Mouse (Mus musculus) olfactory bulb, adult 2 months (tissue): ENCODE data around the gene Sprr2a3. TPM values are rescaled to one million over a fixed set of nuclear protein-coding genes. Genes with fewer than 3 reads are reported as not detected.
"Not testable (repeated sequence)": the region's sequence is repeated elsewhere in the genome, so short reads cannot be mapped to it uniquely, and the experiment has no call there.

Experiments
- H3K27ac ChIP-seq: fragments of 200-500 bp; 2 replicates; pipeline ENCODE4 v1.5.1; 2012; ENCODE audit warnings: low read depth, low read length; ENCODE audit not compliant: insufficient read depth
- H3K4me1 ChIP-seq: fragments of 200-500 bp; 2 replicates; pipeline ENCODE4 v1.6.1; 2012; ENCODE audit warnings: low read length; ENCODE audit not compliant: control insufficient read depth, insufficient read depth
- H3K4me3 ChIP-seq: fragments of 200-500 bp; 2 replicates; pipeline ENCODE4 v1.5.1; 2012; ENCODE audit warnings: mild to moderate bottlenecking, low read depth, low read length, moderate library complexity; ENCODE audit not compliant: insufficient read depth
- CTCF ChIP-seq: fragments of 200-500 bp; IDR thresholded peaks from 2 replicates; pipeline ENCODE4 v1.5.1; 2012; ENCODE audit warnings: low read depth, mild to moderate bottlenecking, low read length, moderate library complexity; ENCODE audit not compliant: insufficient read depth
- POLR2A ChIP-seq: fragments of 200-500 bp; IDR thresholded peaks from 2 replicates; pipeline ENCODE4 v1.6.1; 2012; ENCODE audit warnings: mild to moderate bottlenecking, low read depth, low read length, moderate library complexity; ENCODE audit not compliant: insufficient read depth
- WGBS: fragments of 180-500 bp; shearing (Covaris S2); methylation state at CpG from one replicate; pipeline ENCODE4 v1.1.7; 2018; 5-methylcytosine and 5-hydroxymethylcytosine counted together
- polyA plus RNA-seq: library from polyadenylated mRNA; stranded (reverse); fragments of >200 nt; gene quantifications from 2 replicates; pipeline ENCODE4 v1.2.4, GENCODE M21; 2012; ENCODE audit warnings: low replicate concordance; ENCODE audit not compliant: missing spikeins, insufficient read depth, insufficient read length

Gene Sprr2a3
- polyA plus RNA-seq, 1 experiment, result not detected

DNA sequence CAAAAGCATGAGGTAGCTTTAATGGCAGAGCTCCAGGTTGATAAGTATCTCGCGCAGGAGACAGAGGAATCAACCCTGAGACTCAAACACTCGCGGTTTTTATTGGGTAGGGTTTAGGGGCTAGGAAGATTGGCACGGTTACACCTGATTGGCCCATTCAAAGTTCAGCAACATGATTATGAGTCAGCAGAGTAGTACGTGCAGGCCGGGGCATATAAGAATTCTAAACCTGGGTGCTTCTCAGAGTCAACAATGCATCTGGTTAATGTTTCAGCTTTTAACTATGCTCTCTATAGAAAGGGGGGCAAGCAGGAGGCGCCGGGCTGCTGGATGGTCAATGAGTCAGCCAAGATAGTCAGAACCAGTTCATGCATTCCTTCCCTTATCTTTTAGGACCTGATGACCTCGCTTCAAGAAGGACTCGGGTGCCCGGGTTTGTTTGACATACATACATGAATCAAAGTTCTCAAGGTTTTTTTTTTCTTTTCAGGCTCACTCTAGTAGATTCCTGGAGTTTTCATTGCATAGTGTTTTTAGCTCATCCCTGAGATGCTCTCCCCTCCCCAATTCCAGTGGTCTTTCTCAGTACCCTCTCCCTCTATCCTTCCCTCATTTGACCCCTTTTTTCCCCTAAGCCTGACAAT lies 4.1 kb upstream of the Sprr2a3 start:
- not testable (repeated sequence) for H3K27ac ChIP-seq, H3K4me3 ChIP-seq, H3K4me1 ChIP-seq
- WGBS, result 88% methylated on average over 5 of the region's 12 CpGs

DNA sequence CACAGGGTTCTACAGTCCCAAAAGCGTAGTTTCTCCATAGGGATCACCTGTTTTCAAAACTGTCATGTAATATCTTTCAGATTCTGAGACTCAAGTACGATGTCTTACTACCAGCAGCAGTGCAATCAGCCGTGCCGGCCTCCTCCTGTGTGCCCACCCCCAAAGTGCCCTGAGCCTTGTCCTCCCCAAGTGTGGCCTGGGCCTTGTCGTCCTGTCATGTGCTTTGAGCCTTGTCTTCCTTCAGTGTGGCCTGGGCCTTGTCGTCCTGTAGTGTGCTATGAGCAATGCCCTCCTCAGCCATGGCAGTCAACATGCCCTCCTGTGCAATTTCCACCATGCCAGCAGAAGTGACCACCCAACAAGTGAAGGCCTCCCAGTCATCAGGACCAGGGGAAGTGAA lies 3.3 kb downstream of the Sprr2a3 start:
- H3K4me1 ChIP-seq, H3K4me3 ChIP-seq, H3K27ac ChIP-seq: not testable (repeated sequence)
- WGBS, result 71% methylated on average over 3 of the region's 6 CpGs

- Histone ChIP-seq H3K27ac (no peak overlapping the region), H3K4me3 (no peak overlapping the region), H3K4me1 (no peaks in the 10 kb centered on the region)
- TF ChIP-seq CTCF (no peak), POLR2A (no peak)
- 98% methylated on average over 1 of the region's 1 CpGs for WGBS
Observed at GRCm38 (mm10) chr3:92307406-92307805, 22.2 kb downstream of the Sprr2a3 start.

- 47% methylated on average over 2 of the region's 2 CpGs for WGBS
- TF ChIP-seq CTCF (no peak), POLR2A (no peak)
- H3K27ac ChIP-seq, result no peak within 1 kb of the TSS
- no peak within 1 kb of the TSS for H3K4me3 ChIP-seq
- H3K4me1 ChIP-seq, result no peaks in the 10 kb centered on the region
Observed at GRCm38 (mm10) chr3:92316320-92316719, 31.1 kb downstream of the Sprr2a3 start, which contains the start of gene Sprr2b. TSS of gene Sprr2b (plus strand) at chr3:92316620.

GRCm38 (mm10) chr3:92317384-92317783 lies 32.2 kb downstream of the Sprr2a3 start:
- no peak overlapping the region for H3K27ac ChIP-seq
- no peak overlapping the region for H3K4me3 ChIP-seq
- 60% methylated on average over 2 of the region's 2 CpGs for WGBS
- no peak for TF ChIP-seq POLR2A
- TF ChIP-seq CTCF, result no peak
- no peaks in the 10 kb centered on the region for H3K4me1 ChIP-seq

DNA sequence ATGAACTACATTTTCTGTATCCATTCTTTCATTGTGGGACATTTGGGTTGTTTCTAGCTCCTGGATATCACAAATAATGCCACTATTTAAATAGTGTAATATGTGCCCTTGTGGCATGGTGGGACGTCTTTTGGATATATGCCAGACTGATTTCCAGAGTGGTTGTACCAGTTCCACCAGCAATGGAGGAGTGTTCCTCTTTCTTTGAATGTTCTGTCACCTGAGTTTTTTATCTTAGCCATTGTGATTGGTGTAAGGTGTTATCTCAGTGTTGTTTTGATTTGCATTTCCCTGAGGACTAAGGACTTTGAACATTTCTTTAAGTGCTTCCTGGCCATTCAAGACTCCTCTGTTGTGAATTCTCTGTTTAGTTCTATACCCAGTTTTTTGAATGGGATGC lies 51.1 kb downstream of the Sprr2a3 start:
- Histone ChIP-seq H3K4me3 (no peak overlapping the region), H3K27ac (no peak overlapping the region), H3K4me1 (no peaks in the 10 kb centered on the region)
- TF ChIP-seq POLR2A, result no peak
- no peak for TF ChIP-seq CTCF
- 69% methylated on average over 1 of the region's 1 CpGs for WGBS

DNA sequence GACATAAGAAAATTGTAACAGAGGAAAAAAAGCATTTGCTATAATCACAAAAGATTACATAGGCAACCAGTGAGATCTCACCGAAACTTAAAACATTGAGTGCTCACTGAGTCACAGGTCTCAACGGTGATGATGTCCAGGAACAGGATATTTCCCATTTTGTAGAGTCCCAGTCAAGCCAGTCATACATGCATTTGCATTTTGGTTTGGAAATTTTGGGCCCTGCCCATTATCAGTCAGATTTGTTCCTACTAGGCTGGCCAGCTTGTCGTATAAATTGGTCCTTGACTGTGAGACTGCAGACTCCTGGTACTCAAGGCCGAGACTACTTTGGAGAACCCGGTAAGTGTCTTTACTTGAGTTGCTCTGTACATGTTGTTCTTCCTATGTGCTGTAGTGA lies 53.6 kb downstream of the Sprr2a3 start, which contains the start of gene Sprr2d:
Sprr2d (plus strand) TSS at position 301 of the 400 bp plus-strand sequence.
- Histone ChIP-seq H3K4me3 (no peak within 1 kb of the TSS), H3K4me1 (no peaks in the 10 kb centered on the region), H3K27ac (no peak within 1 kb of the TSS)
- WGBS, result 94% methylated on average over 5 of the region's 5 CpGs
- TF ChIP-seq POLR2A (no peak), CTCF (no peak)

Other genes with a start within 250 kb of the Sprr2a3 start
- gene Lor, start 202.3 kb upstream of the Sprr2a3 start, polyA plus RNA-seq, result not detected in 2 replicates
- not detected in 2 replicates for gene Prr9, start 161.5 kb upstream of the Sprr2a3 start, polyA plus RNA-seq
- gene Lelp1, start 142.7 kb upstream of the Sprr2a3 start, polyA plus RNA-seq, result not detected in 2 replicates
- gene Sprr2a1, start 69.6 kb upstream of the Sprr2a3 start, polyA plus RNA-seq, result not detected in 2 replicates
- not detected in 2 replicates for gene Sprr2a2, start 69.5 kb upstream of the Sprr2a3 start, polyA plus RNA-seq
- not detected in 2 replicates for gene Sprr2b, start 31.2 kb downstream of the Sprr2a3 start, polyA plus RNA-seq
- gene Sprr2d, start 53.7 kb downstream of the Sprr2a3 start, polyA plus RNA-seq, result not detected in 2 replicates
- gene Sprr2e, start 66.7 kb downstream of the Sprr2a3 start, polyA plus RNA-seq, result not detected in 2 replicates
- not detected in 2 replicates for gene Sprr2f, start 79.8 kb downstream of the Sprr2a3 start, polyA plus RNA-seq
- gene Sprr2h, start 100.3 kb downstream of the Sprr2a3 start, polyA plus RNA-seq, result not detected in 2 replicates
- not detected in 2 replicates for gene Sprr2i, start 122.6 kb downstream of the Sprr2a3 start, polyA plus RNA-seq
- not detected in 2 replicates for gene Sprr2j-ps, start 132.7 kb downstream of the Sprr2a3 start, polyA plus RNA-seq
- gene Gm9774, start 144.0 kb downstream of the Sprr2a3 start, polyA plus RNA-seq, result not detected in 2 replicates
- gene Sprr2k, start 147.2 kb downstream of the Sprr2a3 start, polyA plus RNA-seq, result not detected in 2 replicates
- gene Sprr1b, start 153.4 kb downstream of the Sprr2a3 start, polyA plus RNA-seq, result not detected in 2 replicates
- gene Sprr3, start 173.3 kb downstream of the Sprr2a3 start, polyA plus RNA-seq, result not detected in 2 replicates
- not detected in 2 replicates for gene Sprr1a, start 200.5 kb downstream of the Sprr2a3 start, polyA plus RNA-seq
- not detected in 2 replicates for gene Sprr4, start 215.1 kb downstream of the Sprr2a3 start, polyA plus RNA-seq
- gene 2310046K23Rik, start 249.1 kb downstream of the Sprr2a3 start, polyA plus RNA-seq, result not detected in 2 replicates